26 mouse cellular contexts compared by ENCODE assay signal in genomic region chr2:148825986-148826385, GRCm38 (mm10). TPM values are rescaled to one million over a fixed set of nuclear protein-coding genes. Genes with fewer than 3 reads are reported as not detected.
DNase-seq lines count a peak whose midpoint lies in the region; ATAC-seq and TF ChIP-seq lines count a peak whose summit lies in the region.
"Had no signal": no experiment of that assay in that cellular context is flagged by ENCODE, and none has a peak within 500 bp of the region (broad histone marks: within the 10 kb centered on the region; RNA-seq: fewer than 3 reads in every experiment).

No protein-coding gene starts in this region.

- H3K4me2 ChIP-seq in hindbrain, embryonic 14.5 days (replicated peaks): no peak overlapping the region

- no peak overlapping the region for H3K27ac ChIP-seq in kidney, adult 2 months (ENCODE audit: insufficient read depth, low read depth, low read length)
- H3K27ac ChIP-seq in hindbrain, embryonic 14.5 days: no peak overlapping the region
- no peak overlapping the region for H3K27ac ChIP-seq in limb, embryonic 10.5 days

- no peak for TF ChIP-seq POLR2A in kidney, adult 2 months (IDR thresholded peaks at IDR 0.05; ENCODE audit: low read depth, low read length)

- no peak for TF ChIP-seq CTCF in kidney, adult 2 months (conservative IDR thresholded peaks at IDR 0.05; ENCODE audit: insufficient read depth, insufficient read length, low read depth, low read length)

- peak; percentile 3 for DNase-seq in kidney, adult 2 months
- DNase-seq in kidney, postnatal 36 days: no peak
- DNase-seq in ES-CJ7 (ENCODE audit: low read depth, low spot score): peak; percentile 35
- DNase-seq in R1 (ENCODE audit: low read depth, low spot score): peak; percentile 82
- DNase-seq in ZHBTc4 (ENCODE audit: low read depth, low spot score): peak; percentile 64
- no peak for DNase-seq in hindbrain, embryonic 14.5 days (ENCODE audit: low spot score)
- DNase-seq in urinary bladder, postnatal 10 days (ENCODE audit: low spot score): no peak
- no peak for DNase-seq in limb, embryonic 10.5 days (ENCODE audit: low spot score)
- DNase-seq: adrenal gland, adult 2 months; adrenal gland, adult 8-10 months; adrenal gland, postnatal 10 days; adrenal gland, postnatal 14 days; adrenal gland, postnatal 25 days; adrenal gland, postnatal 36 days; B cell, adult 2 months; cerebellum, adult 11 months; cerebellum, adult 11-12 months; cerebellum, adult 18-20 months; cerebellum, adult 2 months; cerebellum, adult 8-10 months had no signal

- H3K9me3 ChIP-seq in hindbrain, embryonic 14.5 days (ENCODE audit: control insufficient read depth, low read length): no peaks in the 10 kb centered on the region
- no peaks in the 10 kb centered on the region for H3K9me3 ChIP-seq in limb, embryonic 10.5 days (replicated peaks)
- H3K9me3 ChIP-seq: G1E had no signal

- no peaks in the 10 kb centered on the region for H3K27me3 ChIP-seq in kidney, adult 2 months (replicated peaks; ENCODE audit: control insufficient read depth, insufficient read depth, low read length)
- no peaks in the 10 kb centered on the region for H3K27me3 ChIP-seq in hindbrain, embryonic 14.5 days (ENCODE audit: control insufficient read depth, insufficient read depth, low read length)
- H3K27me3 ChIP-seq in limb, embryonic 10.5 days (ENCODE audit: low read depth, poor library complexity, severe bottlenecking): no peaks in the 10 kb centered on the region
- H3K27me3 ChIP-seq: Patski had no signal

- no peaks in the 10 kb centered on the region for H3K4me1 ChIP-seq in kidney, adult 2 months (ENCODE audit: control insufficient read depth, insufficient read depth, low read length)
- no peaks in the 10 kb centered on the region for H3K4me1 ChIP-seq in hindbrain, embryonic 14.5 days (replicated peaks; ENCODE audit: control insufficient read depth, insufficient read depth, low read length)
- H3K4me1 ChIP-seq in limb, embryonic 10.5 days: no peaks in the 10 kb centered on the region

- ATAC-seq in hindbrain, embryonic 14.5 days (ENCODE audit: low FRiP score): no peak
- ATAC-seq: activated CD4-positive, CD25-positive, alpha-beta regulatory T cell, adult 4 months; CD4-positive, CD25-positive, alpha-beta regulatory T cell, adult 4 months; Patski had no signal

- no peak overlapping the region for H3K4me3 ChIP-seq in kidney, adult 2 months (ENCODE audit: insufficient read depth, low read depth, low read length)
- no peak overlapping the region for H3K4me3 ChIP-seq in hindbrain, embryonic 14.5 days (replicated peaks; ENCODE audit: low read length)
- H3K4me3 ChIP-seq in limb, embryonic 10.5 days: no peak overlapping the region

- H3K9ac ChIP-seq in hindbrain, embryonic 14.5 days: no peak overlapping the region

- no peaks in the 10 kb centered on the region for H3K36me3 ChIP-seq in kidney, adult 2 months (ENCODE audit: control insufficient read depth, insufficient read depth, low read length)
- H3K36me3 ChIP-seq in hindbrain, embryonic 14.5 days (replicated peaks; ENCODE audit: control insufficient read depth, insufficient read depth): no peaks in the 10 kb centered on the region
- H3K36me3 ChIP-seq in limb, embryonic 10.5 days: no peaks in the 10 kb centered on the region
- H3K36me3 ChIP-seq: G1E had no signal

- WGBS in kidney, adult 2 months: 57% methylated on average over 1 of the region's 1 CpGs
- WGBS in hindbrain, embryonic 14.5 days: 68% methylated on average over 1 of the region's 1 CpGs
- WGBS in limb, embryonic 10.5 days: 39% methylated on average over 1 of the region's 1 CpGs

RNA-seq across cellular contexts. Expression of gene Cst13, which starts 6.1 kb away (rescaled TPM):
- not detected in 2 replicates for polyA plus RNA-seq in kidney, adult 2 months (2012; rRNA removed)
- not detected in 2 replicates for polyA plus RNA-seq in hindbrain, embryonic 14.5 days (2014; fragmentation: Nextera tagmentation; extraction: Ambion mirVana)
- not detected in 2 replicates for polyA plus RNA-seq in limb, embryonic 10.5 days (2016; fragmentation: Nextera tagmentation; extraction: Ambion mirVana)
- polyA plus RNA-seq: activated CD4-positive, CD25-positive, alpha-beta regulatory T cell, adult 4 months; adrenal gland, adult 2 months; brain, embryonic 14.5 days; C2C12; CD4-positive, CD25-positive, alpha-beta regulatory T cell, adult 4 months; cerebellum, adult 2 months; G1E; Patski had no signal

RNA-seq across cellular contexts. Expression of gene Cst9, which starts 9.0 kb away (rescaled TPM):
- not detected in 2 replicates for polyA plus RNA-seq in kidney, adult 2 months (2012; rRNA removed)
- not detected in 2 replicates for polyA plus RNA-seq in hindbrain, embryonic 14.5 days (2014; fragmentation: Nextera tagmentation; extraction: Ambion mirVana)
- not detected in 2 replicates for polyA plus RNA-seq in limb, embryonic 10.5 days (2016; fragmentation: Nextera tagmentation; extraction: Ambion mirVana)
- polyA plus RNA-seq: activated CD4-positive, CD25-positive, alpha-beta regulatory T cell, adult 4 months; adrenal gland, adult 2 months; brain, embryonic 14.5 days; CD4-positive, CD25-positive, alpha-beta regulatory T cell, adult 4 months; cerebellum, adult 2 months; G1E; Patski had no signal

RNA-seq across cellular contexts. Expression of gene Cst8, which starts 27.4 kb away (rescaled TPM):
- polyA plus RNA-seq in kidney, adult 2 months (2012; rRNA removed): 0.11 TPM in 1 of 2 replicates, not detected in the other
- not detected in 2 replicates for polyA plus RNA-seq in hindbrain, embryonic 14.5 days (2014; fragmentation: Nextera tagmentation; extraction: Ambion mirVana)
- polyA plus RNA-seq in limb, embryonic 10.5 days (2016; fragmentation: Nextera tagmentation; extraction: Ambion mirVana): not detected in 2 replicates
- polyA plus RNA-seq: activated CD4-positive, CD25-positive, alpha-beta regulatory T cell, adult 4 months; brain, embryonic 14.5 days; C2C12; CD4-positive, CD25-positive, alpha-beta regulatory T cell, adult 4 months; cerebellum, adult 2 months; G1E; Patski had no signal

RNA-seq across cellular contexts. Expression of gene Cst12, which starts 36.8 kb away (rescaled TPM):
- polyA plus RNA-seq in kidney, adult 2 months (2012; rRNA removed): 0.17 TPM in 1 of 2 replicates, not detected in the other
- polyA plus RNA-seq in hindbrain, embryonic 14.5 days (2014; fragmentation: Nextera tagmentation; extraction: Ambion mirVana): not detected in 2 replicates
- polyA plus RNA-seq in limb, embryonic 10.5 days (2016; fragmentation: Nextera tagmentation; extraction: Ambion mirVana): not detected in 2 replicates
- polyA plus RNA-seq: activated CD4-positive, CD25-positive, alpha-beta regulatory T cell, adult 4 months; adrenal gland, adult 2 months; brain, embryonic 14.5 days; C2C12; CD4-positive, CD25-positive, alpha-beta regulatory T cell, adult 4 months; cerebellum, adult 2 months; G1E; Patski had no signal

RNA-seq across cellular contexts. Expression of gene 9230104L09Rik, which starts 38.9 kb away (rescaled TPM):
- polyA plus RNA-seq in kidney, adult 2 months (2012; rRNA removed): not detected in 2 replicates
- not detected in 2 replicates for polyA plus RNA-seq in hindbrain, embryonic 14.5 days (2014; fragmentation: Nextera tagmentation; extraction: Ambion mirVana)
- polyA plus RNA-seq in limb, embryonic 10.5 days (2016; fragmentation: Nextera tagmentation; extraction: Ambion mirVana): not detected in 2 replicates
- polyA plus RNA-seq: activated CD4-positive, CD25-positive, alpha-beta regulatory T cell, adult 4 months; adrenal gland, adult 2 months; brain, embryonic 14.5 days; C2C12; CD4-positive, CD25-positive, alpha-beta regulatory T cell, adult 4 months; cerebellum, adult 2 months; G1E; Patski had no signal

Comparison
In these comparisons a context has a peak if more than half of its experiments do, and no peak if none do; other contexts are left out.
1. DNase-seq: peak in kidney, adult 2 months (single experiment), ES-CJ7 (single experiment), R1 (single experiment) and ZHBTc4 (single experiment); none in kidney, postnatal 36 days (0 of 2), hindbrain, embryonic 14.5 days (single experiment), urinary bladder, postnatal 10 days (single experiment) and limb, embryonic 10.5 days (single experiment).